Mouse (Mus musculus) heart, adult 2 months (tissue): Measurements from ENCODE around the gene Armc8.

Experiments used
- CTCF ChIP-seq: fragments of 200-600 bp; IDR thresholded peaks from 2 replicates; pipeline ENCODE4 v1.8.1; 2022; ENCODE audit warnings: antibody characterized with exemption, mild to moderate bottlenecking, moderate library complexity
- POLR2A ChIP-seq: fragments of 200-500 bp; IDR thresholded peaks from 2 replicates; pipeline ENCODE4 v1.6.1; 2011; ENCODE audit warnings: mild to moderate bottlenecking, low read depth, low read length, control low read depth; ENCODE audit not compliant: insufficient read depth

DNA sequence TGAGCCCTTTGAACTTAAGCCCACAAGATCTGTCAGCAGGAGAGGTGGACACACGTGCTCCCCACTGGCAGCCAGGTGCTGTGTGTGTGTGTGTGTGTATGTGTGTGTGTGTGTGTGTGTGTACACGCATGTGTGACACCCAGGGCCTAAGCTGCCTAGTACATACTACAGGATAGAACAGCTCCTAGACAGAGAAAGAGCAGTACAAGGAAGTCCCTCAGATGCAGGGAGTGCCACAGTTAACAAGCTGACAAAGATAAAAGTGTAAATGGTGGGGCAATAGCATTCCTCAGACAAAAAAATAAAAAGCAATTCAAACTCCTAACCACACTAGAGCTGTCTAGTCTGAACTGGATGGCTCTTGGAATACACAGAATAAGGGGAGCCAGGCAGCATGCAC, 16.6 kb downstream of the Armc8 start:
- TF ChIP-seq CTCF (no peak), POLR2A (no peak)
